Mouse (Mus musculus) frontal cortex, postnatal 10 days (tissue): ENCODE results near the gene Gas2.

Source experiments
- DNase-seq, 2 experiments: peaks; one replicate each; pipeline ENCODE4 v3.0.0; 2022; ENCODE audit warnings: low spot score in 2 of 2, mixed read lengths in 1 of 2

Gas2 gene

DNA sequence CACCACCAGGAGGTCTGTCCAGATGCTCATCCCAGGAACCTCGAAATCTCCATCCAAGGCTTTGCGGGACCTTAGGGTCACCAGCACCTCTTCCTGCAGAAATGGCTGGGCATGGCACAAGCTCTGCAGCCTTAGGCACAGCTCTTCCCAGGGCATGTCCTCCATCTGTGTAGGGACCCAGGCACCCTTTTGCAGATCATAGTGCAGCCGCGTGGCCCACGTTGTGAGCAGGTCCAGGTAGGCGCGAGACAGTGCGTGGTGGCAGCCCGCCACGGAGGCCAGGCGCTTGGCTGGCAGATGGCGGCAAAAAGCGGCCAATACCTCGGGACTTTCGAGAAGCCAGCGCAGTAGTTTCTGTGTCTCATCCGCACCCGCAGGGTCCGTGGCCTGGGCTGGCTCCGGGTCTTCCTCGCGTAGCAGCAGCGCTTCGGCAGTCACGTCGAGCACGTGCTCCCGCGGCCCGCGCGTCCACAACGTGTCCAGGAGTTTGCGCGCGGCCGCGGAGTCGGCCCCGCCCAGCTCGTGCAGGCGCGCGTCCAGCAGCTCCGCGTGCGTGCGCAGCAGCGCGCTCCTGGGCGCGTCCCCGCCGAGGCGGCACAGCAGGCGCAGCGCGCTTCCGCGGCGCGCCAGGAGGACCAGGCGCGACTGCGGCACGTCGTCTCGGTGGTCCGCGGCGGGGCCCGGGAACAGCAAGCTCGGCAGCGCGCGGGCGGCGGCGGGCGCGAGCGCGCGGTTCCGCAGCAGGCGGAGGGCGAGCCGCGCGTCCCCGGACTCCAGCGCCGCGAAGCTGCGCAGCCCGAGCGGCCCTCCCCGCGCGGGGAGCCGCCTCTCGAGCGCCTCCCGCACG, at the start of gene Gas2:
Gene Gas2, plus strand, starts transcription at position 766 of the 847 bp plus-strand sequence.
- peak; percentile 84 to 88 for DNase-seq

DNA sequence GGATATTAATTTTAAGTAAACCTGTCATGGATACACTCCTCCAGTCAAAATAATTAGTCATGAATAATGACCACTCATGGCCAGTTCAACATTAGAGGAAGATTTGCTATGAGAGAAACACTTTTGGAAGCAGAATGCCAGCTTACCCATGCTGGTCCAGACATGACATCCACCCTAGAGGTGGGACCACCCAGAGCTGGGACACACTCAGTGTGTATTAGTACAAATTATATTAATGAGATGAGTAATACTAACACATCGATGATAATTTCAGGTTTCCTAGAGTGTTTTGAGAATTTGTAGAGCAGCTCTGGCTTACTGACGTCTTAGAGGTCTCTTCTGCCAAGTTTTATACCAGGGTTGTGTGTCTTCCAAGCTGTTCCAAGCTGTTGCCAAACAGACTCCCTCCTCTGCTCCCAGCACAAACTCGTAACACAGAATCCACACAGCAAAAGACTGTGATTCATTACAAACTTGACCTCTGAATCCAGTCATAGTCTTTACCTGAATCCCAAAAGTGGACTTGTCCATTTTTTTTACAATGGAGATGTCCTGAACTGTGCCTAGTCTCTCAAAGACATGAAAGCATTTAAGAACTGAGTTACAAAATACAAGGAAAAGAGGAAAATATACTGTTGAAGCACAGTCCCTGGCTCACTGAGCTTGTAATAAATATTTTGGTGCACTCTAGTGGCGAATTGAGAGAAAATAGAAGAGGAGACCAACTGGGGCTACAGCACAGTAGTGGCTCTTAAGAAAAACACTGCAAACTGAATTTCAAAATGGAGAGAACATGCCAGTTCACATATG, 46.1 kb upstream of the Gas2 start:
- DNase-seq, result no peak

DNA sequence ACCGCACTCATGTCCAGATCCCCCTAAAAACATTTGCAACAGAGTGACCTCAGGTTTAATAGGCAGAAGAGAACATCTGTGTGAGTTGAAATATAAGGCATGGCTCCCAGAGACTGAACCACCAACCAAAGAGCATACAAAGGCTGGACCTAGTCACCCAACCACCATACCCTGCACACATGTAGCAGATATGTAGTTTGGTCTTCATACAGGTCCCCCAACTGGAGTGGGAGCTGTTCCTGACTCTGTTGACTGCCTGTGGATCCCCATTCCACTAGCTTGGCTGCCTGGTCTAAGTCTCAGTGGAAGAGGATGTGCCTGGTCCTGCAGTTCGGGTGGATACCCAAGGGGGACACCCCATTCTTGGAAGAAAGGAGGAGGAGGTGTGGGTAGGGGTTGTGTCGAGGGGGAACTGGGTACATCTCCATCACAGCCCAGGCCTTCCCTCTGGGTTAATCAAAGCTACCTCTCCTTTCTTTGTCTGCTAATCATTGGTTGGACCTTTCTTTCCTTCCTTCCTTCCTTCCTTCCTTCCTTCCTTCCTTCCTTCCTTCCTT, 45.5 kb upstream of the Gas2 start:
- DNase-seq, result no peak

DNA sequence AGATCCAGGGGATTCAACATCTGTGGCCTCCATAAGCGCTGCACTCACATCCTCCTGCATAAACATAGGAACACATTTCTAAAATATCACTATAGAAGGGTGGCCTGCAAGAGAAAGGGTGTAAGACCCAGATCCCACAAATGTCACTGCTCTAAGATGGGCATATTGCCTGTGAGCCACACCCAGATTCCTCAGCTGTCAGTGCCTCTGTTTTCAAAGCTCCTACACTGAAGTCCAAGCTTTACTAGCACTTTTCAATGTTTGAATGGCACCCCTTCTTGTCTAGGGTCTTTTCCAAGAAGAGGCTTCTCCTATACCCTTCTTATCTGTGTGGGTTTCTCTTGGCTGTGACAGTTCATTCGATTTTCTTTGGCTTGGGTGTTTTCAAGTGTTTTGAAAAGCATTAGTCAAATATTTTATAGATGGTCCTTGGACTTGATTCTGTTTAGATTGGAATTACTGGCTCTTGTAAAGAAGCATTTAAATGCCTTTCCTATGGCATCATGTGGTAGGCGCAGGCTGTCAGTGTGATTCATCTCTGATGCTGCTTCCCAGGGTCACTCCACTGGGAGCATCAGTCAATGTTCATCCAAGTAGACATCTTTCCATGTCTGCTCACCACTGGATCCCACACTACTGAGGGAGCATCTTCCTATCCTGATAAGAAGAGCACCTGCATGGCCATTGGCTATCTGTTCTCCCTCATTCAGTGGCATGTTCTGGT, 43.4 kb upstream of the Gas2 start:
- DNase-seq, result no peak

DNA sequence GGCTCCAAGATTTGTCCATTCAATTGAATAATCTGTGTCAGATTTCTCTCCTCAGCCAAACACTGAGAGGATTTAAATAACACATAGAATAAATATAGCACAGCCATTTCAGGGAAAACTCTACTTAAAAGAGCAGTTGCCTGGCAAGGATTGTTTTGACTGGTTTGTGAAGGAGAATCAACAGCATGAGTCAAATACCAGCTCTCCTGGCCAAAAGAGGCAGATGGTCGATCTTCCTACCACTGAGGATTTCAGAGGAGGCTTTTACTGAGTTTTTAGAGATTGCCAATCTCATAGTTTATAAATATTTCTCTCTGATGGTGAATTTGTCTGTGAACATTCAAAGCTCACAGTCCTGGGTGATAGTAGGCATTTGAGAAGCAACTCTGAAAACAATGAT, 41.9 kb upstream of the Gas2 start:
- peak in 1 of 2 experiments; percentile 10 for DNase-seq

DNA sequence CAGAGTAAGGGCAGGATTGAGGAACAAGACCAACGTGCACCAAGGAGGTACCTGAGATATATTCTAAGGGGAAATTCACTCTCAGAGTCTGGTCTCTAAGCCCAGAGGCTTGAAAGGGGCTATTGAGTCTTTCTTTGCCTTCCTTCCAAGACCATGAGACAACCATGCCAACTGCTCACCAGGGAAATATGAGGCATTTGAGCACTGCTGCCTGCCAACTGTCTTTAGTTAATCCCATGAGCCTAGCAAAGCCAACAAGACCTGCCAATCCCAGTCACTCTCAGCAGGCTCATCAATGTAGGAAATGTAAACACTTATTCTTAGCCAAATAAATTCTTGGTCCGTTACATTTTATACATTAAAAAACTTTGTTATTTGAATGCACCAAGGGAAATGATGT, 40.3 kb upstream of the Gas2 start:
- no peak for DNase-seq

- DNase-seq, result no peak
Measured at GRCm38 (mm10) chr7:51823562-51824338, 38.1 kb upstream of the Gas2 start.

DNA sequence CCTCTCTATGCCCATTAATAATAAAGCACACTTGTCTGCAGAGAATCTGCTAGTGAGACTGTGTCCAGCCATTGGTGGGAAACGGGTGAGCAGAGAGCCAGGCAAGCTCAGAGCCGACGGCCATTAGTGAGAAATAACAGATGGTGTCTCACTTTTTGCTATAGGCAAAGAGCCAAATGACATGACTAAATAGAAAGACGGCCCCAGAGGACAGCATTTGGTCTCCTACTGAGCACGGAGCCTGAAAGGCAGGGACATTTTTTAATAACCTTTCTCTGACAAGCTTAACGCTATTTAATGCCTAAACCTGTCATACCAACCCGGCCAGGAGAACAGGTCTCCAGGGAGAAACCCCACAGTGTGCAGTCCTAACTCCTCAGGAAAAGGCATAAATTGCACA, 29.9 kb upstream of the Gas2 start:
- DNase-seq, result no peak

DNA sequence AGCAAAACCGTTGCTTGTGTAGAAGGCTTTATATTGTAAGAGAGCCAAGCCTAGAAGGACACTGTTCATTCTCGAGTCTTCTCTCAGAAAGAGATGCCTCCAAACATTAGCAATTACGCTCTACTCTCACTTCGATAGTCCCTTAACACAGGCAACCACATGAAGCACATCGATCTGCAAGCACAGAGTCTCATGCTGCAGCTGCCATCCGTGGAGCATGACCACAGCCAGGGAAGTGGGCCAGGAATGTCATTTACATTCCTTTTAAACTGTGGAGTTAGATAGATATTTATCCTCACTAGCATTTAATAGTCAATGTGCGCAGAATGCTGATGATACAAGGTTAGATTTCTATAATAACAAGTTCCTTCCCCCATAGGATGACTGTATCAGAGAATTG, 21.3 kb upstream of the Gas2 start:
- no peak for DNase-seq

- no peak for DNase-seq
Measured at GRCm38 (mm10) chr7:51850877-51851276, 10.9 kb upstream of the Gas2 start.

DNA sequence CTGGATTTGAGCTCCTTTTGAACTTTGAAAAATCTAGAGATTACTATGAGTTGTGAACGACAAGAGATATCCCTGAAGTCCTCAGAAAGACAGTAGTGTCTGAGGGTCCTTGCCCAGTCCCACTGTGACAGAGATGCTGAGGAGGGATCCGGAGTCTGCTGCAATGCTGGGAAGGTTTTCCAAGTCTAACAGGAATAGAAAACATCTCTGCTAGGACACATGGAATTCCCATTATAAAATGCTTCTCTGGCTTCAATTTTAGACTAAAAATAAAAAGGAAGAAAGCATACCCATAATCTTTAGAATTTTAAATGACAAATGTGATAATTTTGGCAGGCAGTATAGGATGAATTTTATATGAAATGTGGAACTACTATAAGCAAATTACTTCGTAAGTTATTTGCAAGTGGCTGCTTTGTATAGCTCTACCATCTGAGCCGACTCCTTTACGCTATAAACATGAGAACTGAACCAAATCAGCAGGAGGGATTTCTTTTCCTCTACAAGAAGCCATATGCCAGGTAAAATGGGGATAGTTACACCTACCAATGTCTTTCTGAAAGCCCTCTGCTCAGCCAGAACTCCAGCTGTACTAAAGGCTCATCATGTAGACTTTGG, 9.8 kb upstream of the Gas2 start:
- no peak for DNase-seq

DNA sequence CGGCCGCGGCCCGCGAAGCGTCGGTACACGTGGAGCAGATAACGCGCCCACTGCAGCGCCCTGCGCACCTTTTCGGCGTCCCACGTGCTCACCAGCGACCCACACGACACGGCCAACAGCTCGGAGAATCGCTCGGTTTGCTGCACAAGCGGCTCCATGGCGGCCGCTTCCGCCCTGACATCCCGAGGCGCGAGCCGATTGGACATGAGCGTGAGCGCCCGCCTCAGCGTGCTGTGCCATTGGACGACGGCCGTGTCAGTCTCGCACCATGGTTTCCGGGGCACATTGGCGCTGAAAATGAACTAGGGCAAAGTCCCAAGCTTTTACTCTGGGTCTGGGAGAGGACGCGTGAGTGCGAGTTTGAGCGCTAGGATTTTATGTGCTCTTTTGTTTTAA, 280 bp downstream of the Gas2 start, which contains the start of gene Fancf:
Gene Fancf, minus strand, starts transcription at position 171 of the 396 bp plus-strand sequence.
- peak; percentile 93 to 98 for DNase-seq

DNA sequence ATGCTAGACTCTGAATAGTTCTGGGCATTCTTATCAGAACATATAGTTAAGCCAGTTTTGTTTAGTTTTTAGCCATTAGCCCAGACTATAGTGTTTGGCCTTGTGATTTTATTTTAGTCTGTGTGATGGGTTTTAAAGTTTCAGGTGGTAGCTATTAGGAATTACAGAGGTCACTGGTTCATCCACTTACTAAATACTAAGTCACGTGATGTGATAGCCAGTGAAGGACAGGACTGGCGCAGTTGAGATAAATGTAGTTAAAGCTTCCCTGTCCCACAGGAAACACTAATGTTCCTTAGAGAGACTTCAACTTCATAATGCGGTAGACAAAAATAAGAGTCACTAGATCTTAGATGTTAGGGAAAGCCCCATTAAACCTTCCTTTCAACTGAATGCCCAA, 1.0 kb downstream of the Gas2 start:
- no peak for DNase-seq

- no peak for DNase-seq
Measured at GRCm38 (mm10) chr7:51865336-51865735, 3.5 kb downstream of the Gas2 start.

- DNase-seq, result no peak
Measured at GRCm38 (mm10) chr7:51867983-51868382, 6.2 kb downstream of the Gas2 start.

GRCm38 (mm10) chr7:51872041-51872440, 10.2 kb downstream of the Gas2 start:
- no peak for DNase-seq

- no peak for DNase-seq
Measured at GRCm38 (mm10) chr7:51872597-51872996, 10.8 kb downstream of the Gas2 start.

GRCm38 (mm10) chr7:51876316-51876715, 14.5 kb downstream of the Gas2 start:
- DNase-seq, result no peak

- no peak for DNase-seq
Measured at GRCm38 (mm10) chr7:51878730-51879129, 16.9 kb downstream of the Gas2 start.

GRCm38 (mm10) chr7:51879136-51879723, 17.4 kb downstream of the Gas2 start:
- peak; percentile 36 to 53 for DNase-seq
